Mouse (Mus musculus): ENCODE results near the gene Rps8. TPM values are rescaled to one million over a fixed set of nuclear protein-coding genes. Genes with fewer than 3 reads are reported as not detected.

The Rps8 gene
- polyA plus RNA-seq (2012), result 1,721 and 3,762 TPM in 2 replicates

DNA sequence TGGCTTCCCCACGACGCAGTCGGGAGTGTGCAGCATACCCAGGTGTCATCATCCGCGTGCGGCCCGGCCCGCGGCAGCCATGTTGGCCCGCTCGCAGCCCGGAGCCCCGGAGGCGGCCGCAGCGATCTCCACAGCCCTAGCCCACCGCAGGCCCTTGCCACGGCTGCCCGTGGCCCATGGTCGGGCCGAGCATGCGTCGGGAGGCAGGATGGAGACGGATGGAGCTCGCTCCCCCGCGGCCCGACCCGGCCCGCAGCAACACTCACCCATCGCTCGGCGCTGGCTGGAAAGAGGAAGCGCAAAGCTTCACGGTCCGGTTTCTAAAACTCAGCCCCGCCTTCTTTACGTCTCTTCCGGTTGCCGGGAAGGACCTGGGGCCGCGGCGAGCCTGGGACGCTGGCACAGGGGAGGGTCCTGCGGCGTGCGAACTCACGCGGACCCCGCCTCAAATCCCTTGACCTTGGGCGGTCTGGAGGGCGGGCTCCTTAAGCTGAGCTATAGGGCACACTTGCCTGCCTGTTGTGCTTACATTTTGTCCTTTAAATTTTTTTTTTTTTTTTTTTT is at the start of gene Rps8:
TSS of gene Rps8 (minus strand) at position 452 of the 564 bp plus-strand sequence.
- TF ChIP-seq GATA1 (IDR thresholded peaks at IDR 0.05; ENCODE audit: low read length), result no peak

DNA sequence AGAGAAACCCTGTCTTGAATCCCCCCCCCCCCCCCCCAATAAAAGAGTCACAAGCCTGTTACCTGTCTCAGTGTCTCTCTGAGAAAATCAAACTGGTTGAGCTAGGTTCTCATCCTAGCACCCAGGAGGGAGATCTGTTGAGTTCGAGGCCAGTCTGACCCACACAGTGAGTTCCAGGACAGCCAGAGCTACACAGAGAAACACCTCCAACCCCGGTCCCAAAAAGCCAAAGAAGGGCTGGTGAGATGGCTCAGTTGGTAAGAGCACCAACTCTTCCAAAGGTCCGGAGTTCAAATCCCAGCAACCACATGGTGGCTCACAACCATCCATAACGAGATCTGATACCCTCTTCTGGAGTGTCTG is 46.9 kb upstream of the Rps8 start:
- no peak for TF ChIP-seq GATA1 (IDR thresholded peaks at IDR 0.05; ENCODE audit: low read length)

DNA sequence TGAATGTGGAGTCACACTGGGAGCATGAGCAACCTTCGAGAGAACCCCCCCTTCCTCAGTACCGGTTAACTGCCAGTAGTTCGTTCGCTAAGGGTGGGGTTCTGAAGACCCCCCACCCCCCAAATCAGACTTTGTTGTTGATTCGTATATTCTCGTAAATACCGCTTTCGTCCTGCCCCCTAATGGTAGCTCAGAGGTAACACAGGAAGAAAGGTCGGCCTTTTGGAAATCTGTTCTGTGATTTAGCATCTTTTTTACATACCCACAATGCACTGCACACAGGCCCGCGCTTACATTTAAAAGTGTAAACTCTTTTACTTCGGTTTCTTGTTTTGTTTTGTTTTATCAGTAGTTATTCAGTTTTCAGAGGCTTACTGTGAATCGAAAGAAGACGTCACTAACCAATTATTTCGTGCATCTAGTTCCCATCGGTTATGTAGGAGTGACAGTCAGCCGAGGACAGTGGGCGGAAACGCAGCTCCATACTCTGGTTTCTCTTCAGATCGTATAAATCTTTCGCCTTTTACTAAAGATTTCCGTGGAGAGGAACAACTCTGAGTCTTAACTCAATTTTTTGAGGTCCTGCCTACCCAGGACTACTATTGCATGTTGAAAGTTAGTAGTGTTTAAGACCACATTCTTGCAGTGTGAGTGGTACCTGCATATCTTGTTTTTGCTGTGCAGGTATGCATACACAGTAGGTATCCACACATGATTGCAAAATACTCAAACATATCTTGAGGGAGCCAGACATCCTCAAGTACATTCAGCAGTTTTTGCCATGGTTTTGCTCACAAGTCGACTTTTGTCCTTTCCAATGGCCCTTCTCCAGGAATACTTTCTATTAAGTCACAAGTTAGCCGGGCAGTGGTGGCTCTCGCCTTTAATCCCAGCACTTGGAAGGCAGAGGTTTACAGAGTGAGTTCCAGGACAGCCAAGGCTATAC is 46.3 kb upstream of the Rps8 start:
- TF ChIP-seq GATA1 (IDR thresholded peaks at IDR 0.05; ENCODE audit: low read length), result no peak

DNA sequence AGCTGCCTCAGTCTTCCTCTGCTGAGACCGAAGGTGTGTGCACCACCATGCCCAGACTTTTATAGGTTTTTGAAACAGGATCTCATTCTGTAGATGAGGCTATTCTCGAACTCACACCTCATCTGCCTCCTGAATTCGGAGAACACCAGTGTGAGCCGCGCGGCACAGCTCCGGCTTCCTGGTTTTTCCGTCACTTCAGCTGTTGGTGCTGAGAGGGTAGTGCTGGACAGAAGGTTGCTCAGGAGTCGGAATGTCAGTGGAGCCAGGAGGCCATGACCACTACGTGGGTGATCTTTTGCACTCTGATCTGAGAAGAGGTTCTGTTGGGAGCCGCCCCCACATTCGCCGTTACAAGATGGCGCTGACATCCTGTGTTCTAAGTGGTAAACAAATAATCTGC is 35.8 kb upstream of the Rps8 start:
- no peak for TF ChIP-seq GATA1 (IDR thresholded peaks at IDR 0.05; ENCODE audit: low read length)

DNA sequence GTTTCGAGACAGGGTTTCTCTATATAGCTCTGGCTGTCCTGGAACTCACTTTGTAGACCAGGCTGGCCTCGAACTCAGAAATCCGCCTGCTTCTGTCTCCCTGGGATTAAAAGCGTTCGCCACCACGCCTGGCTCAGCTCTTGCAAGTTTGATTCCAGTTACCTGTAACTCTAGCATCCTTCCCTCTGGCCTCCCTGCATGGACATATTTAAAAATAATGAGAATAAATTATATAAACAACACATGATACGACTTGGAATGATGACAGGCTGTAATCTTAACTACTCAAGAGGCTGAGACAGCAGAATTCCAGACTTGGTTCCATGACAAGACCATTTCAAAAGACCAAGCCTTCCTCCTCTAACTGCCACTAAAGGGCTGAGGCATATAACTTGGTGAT is 34.6 kb upstream of the Rps8 start:
- TF ChIP-seq GATA1 (IDR thresholded peaks at IDR 0.05; ENCODE audit: low read length), result no peak

DNA sequence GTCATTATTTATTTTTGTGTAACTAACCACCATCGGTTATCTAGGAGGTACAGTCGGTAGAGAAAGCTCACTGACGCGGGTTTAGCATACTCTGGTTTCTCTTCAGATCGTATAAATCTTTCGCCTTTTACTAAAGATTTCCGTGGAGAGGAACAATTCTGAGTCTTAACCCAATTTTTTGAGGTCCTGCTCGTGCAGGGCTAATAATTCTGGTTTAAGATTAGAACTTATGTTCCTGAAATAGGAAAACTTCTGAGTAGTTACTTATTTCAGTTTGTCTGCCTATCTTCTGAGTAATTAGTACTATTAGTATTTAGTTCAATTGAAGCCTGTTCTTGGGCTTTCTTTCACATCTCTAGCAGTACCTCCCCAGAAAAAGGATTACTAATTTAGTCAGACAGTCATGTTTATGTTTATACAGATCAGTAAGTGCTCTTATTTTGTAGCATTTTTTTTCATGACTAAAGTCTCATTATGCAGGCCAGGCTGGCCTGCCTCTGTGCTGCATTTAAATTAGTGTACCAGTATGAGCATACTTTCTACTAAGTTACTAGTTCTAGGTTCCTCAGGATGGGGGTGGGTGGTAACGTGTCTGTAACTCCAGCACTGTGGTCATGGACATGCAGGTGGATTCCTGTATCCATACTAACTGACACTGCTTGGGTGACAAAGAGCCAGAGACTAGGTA is 34.0 kb upstream of the Rps8 start:
- no peak for TF ChIP-seq GATA1 (IDR thresholded peaks at IDR 0.05; ENCODE audit: low read length)

DNA sequence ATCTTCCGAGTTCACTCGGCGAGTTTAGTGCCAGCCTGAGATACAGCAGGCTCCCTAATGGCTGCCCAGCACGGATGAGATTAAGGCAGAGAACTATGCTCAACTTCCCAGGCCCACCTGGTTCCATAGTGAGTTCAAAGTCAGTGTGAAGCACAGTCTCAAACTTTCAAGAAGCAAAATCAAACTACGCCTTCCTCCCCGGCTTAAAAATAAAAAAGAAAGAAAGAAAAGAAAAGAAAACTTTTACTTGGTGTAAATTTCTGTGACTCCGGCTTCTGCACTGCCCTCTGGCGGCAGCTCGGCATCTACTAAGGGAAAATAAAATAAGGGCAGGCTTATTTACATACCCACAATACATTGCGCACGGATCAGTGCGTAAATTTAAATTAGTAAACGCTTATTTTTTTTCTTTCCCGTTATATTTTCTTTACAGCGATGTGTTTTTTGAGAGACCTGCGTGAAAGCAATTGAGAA is 33.4 kb upstream of the Rps8 start:
- no peak for TF ChIP-seq GATA1 (IDR thresholded peaks at IDR 0.05; ENCODE audit: low read length)

DNA sequence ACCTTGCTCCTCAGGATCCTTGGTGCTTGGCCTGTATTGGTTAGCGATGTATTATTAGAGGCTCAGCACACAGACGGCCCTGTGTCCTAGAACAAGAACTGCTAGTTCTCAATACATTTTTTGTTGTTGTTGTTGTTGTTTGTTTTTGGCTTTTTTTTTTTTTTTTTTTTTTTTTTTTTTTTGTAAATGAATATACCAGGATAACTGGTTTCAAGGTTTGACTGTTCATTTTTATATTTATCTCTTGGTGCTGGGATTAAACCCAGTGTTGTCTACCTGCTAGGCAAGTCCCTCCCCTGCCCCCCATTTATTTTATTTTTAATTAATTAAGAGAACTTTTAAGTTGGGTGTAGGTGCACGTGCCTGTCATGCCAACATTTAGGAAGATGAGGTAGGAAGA is 32.9 kb upstream of the Rps8 start:
- no peak for TF ChIP-seq GATA1 (IDR thresholded peaks at IDR 0.05; ENCODE audit: low read length)

DNA sequence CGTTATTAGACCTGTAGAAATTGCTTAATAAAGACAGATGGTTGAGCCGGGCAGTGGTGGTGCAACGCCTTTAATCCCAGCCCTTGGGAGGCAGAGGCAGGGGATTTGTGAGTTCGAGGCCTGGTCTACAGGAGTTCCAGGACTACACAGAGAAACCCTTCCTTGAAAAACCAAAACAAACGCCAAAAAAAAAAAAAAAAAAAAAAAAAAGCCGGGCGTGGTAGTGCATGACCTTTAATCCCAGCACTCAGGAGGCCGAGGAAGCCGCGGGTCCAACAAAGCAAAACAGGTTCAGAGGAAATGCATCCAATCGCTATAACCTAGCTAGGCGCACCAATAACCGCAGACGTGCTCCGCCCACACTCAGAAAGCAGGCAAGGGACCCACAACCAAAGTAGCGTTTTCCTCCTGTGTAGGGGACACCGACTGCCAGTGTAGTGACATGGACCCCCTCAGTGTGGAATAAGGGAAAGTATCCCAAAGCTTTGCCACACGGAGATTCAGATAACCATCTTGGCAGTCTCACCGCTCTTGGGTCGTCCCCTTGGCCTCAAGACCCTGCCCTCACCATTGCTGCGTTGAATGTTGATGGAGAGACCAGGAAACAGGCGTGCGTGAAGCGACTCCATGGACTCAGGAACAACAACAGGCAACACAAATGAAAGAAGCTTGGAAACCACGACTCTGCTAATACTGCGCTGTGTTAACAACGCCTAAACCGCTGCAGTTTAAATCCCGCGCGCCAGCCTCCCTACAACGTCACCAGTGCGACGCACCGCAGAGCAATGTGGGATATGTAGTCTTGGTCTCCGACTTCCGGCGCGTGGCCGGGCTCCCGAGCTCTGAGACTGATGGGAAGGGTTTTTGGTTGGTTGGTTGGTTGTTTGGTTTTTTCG is 26.1 kb upstream of the Rps8 start, which contains the start of gene Kif2c:
TSS of gene Kif2c (minus strand) at position 777 of the 896 bp plus-strand sequence.
- no peak for TF ChIP-seq GATA1 (IDR thresholded peaks at IDR 0.05; ENCODE audit: low read length)

DNA sequence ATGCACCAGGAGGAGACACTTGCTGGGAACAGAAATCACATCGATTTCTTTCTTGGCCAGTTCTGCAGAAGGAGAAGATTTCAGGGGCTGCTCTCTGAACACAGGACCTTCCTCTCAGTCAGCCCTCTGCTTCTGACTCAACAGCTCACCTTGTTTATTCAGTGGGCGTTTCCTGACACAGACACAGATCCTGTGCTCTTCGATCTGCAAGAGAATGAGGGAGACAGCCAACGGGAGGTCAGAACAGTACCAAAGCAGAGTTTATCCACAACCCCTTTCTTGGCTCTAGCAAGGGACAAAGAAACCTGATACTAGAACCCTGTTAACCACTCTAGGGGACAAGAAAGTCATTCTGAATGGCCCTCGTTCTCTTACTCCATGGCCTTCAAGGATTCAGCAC is 13.9 kb upstream of the Rps8 start:
- no peak for TF ChIP-seq GATA1 (IDR thresholded peaks at IDR 0.05; ENCODE audit: low read length)

DNA sequence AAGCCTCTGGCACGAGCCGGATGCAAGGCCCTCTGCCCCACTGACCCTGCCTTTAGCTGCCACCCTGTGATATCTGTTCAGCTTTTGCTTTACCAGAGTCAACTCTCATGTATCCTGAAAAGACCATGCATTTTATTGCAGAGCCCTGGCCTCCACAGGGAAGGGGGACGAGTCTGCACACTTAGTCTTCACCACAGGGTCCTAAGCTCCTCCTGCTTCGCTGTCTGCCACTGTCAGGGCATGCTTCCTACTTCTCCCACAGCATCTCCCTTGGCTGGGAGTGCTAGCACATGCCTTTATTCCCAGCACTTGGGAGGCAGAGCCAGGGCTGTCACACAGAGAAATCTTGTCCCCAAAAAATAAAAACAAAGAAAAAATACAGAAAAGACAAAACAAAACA is 5.1 kb upstream of the Rps8 start:
- no peak for TF ChIP-seq GATA1 (IDR thresholded peaks at IDR 0.05; ENCODE audit: low read length)

DNA sequence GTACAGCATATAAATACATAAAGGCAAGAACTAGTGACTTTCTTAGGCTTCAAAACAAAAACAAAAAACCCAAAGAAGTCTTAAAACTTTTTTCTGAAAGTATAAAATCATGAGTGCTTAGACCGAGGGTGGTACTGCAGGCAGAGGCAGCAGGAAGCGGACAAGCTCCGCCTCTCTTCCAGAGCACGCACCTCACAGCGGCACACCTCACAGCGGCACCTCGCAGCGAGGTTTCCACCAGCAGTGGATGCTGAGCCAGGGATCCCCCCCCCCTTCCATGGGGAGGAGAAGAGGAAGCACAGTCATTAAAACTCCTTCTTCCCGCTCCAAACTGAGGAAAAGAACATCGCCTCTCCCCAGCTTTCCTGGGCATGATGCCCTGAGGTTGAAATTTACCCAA is 3.6 kb upstream of the Rps8 start:
- TF ChIP-seq GATA1 (IDR thresholded peaks at IDR 0.05; ENCODE audit: low read length), result no peak

DNA sequence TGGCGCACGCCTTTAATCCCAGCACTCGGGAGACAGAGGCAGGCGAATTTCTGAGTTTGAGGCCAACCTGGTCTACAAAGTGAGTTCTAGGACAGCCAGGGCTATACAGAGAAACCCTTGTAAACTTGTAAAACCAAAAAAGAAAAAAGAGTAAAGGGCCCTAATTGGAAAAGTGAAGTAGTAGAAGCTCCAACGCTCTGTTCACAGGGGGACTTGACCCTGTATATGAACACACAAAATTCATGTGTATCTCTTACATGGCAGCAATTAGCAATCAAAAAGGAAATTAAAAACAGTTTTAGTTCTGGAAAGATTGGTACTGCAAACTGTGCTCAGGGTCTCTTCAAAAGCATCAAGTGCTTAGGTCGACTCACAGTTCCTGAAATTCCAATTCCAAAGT is 329 bp upstream of the Rps8 start:
- no peak for TF ChIP-seq GATA1 (IDR thresholded peaks at IDR 0.05; ENCODE audit: low read length)

DNA sequence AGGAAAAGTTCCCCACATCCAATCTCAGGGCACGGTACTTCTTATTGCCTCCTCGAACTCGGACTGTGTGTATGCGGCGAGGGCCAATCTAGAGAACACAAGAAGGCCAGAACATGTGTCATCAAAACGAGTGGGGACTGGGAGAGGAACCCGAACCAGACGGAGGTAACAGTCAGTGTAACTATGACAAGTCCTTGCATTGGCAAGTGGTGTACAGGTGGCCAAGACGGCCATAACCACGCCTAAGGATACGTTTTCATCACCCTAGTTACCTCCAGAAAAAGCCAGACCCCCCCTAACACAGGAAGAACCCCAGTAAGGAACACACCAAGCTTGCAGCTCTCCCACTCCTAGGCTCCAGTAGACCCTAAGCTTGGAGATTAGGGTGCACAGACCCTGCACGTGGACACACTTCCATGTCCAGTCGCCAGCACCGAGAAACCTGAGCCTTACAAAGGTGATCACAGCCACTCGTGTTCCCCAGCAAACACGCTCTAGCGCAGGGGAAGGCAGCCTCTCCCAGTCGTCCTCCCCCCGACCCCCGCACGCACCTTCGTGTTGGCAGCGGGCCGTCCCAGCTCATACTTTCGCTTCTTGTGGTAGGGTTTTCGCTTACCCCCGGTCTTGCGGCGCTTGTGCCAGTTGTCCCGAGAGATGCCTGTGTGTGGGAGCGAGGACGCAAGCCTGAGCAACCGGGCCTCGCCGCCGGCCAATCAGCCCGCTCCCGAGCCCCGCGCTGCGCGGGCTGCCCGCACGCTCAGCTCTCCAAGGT is 837 bp downstream of the Rps8 start:
- no peak for TF ChIP-seq GATA1 (IDR thresholded peaks at IDR 0.05; ENCODE audit: low read length)

All from G1E-ER4 (cell line).